Mouse (Mus musculus): ENCODE data around the gene Iqgap1. TPM values are rescaled to one million over a fixed set of nuclear protein-coding genes. Genes with fewer than 3 reads are reported as not detected.
A peak's percentile ranks its signal among the peaks of the same experiment; 100 is the strongest.

The Iqgap1 gene
- polyA plus RNA-seq, 1 experiment from 2014 or later, result 39.4 TPM

DNA sequence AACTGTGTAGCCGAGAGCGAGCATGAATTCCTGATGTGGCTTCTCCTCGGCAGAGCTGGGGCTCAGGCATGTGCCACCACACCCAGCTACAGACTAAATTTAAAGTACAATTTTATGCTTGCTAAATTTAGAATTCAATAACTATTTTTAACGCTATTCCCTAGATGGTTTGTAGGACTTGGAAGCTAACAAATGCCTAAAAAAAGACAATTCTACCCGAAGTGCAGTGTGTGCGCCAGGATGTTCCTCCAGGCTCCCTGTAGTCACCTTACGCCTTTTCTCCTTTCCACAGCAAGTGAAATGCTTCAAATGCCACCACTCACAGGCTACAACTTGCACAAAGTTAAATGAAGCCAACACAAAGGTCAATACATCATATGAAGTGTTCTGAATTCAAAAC, 78.4 kb downstream of the Iqgap1 start:
- H3K27ac ChIP-seq (replicated peaks in 1 of 2; ENCODE audit: control insufficient read depth in 1 of 2, insufficient read depth in 1 of 2, low read depth in 2 of 2, low read length in 2 of 2), result peak overlapping the region; percentile 76 to 84
- no peak for ATAC-seq (ENCODE audit: insufficient number of reproducible peaks, insufficient read depth, low FRiP score, low read depth)
- no peaks in the 10 kb centered on the region for H3K9me3 ChIP-seq (ENCODE audit: control insufficient read depth, low read length)
- peak overlapping the region; percentile 57; the same call in 1 of the 2 replicates for H3K9ac ChIP-seq (ENCODE audit: low read length)
- no peaks in the 10 kb centered on the region for H3K27me3 ChIP-seq (ENCODE audit: control insufficient read depth, insufficient read depth, low read length)
- WGBS, result 29% methylated on average over 7 of the region's 7 CpGs
- H3K4me1 ChIP-seq (ENCODE audit: control insufficient read depth in 2 of 2, insufficient read depth in 2 of 2, low read length in 2 of 2), result peaks cover 28 to 50% of the 10 kb centered on the region in 2 experiments
- peaks cover 88% of the 10 kb centered on the region for H3K36me3 ChIP-seq (ENCODE audit: control insufficient read depth, insufficient read depth, low read length)
- H3K4me2 ChIP-seq (ENCODE audit: low read length), result 0 out of 2 replicates have a peak overlapping the region, but pooled peaks have one; percentile 12
- no peak overlapping the region for H3K4me3 ChIP-seq (ENCODE audit: control insufficient read depth in 1 of 2, insufficient read depth in 1 of 2, low read depth in 1 of 2, low read length in 2 of 2)

DNA sequence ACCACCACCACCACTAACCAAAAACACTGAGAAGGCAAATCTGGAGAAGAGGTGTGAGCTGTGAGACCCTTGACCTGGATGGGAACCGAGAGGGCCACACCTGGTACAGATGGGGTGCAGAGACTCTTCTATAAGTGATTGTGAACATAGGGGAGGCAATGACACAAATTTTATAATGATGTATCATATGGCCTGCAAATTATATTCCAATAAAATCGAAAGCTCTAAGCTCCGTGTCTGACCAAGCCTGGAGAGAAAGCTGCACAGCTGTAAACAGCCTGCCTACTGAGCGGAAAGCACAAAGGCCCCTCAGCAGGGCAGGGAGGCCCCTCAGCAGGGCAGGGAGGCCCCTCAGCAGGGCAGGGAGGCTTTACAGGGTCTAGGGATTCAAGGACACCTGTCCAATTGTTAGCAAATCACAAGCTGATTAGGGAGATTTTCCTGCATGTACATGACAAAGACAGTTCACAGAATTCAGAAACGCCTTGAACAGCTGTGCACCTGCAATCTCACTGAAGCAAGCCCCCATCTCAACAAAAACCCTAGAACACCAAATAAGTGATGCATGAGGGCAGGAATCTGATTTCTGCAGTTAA, 79.5 kb downstream of the Iqgap1 start:
- WGBS, result 25% methylated on average over 5 of the region's 5 CpGs
- no peak for ATAC-seq (ENCODE audit: insufficient number of reproducible peaks, insufficient read depth, low FRiP score, low read depth)
- H3K9ac ChIP-seq (ENCODE audit: low read length), result peak overlapping the region; percentile 47; the same call in 1 of the 2 replicates

DNA sequence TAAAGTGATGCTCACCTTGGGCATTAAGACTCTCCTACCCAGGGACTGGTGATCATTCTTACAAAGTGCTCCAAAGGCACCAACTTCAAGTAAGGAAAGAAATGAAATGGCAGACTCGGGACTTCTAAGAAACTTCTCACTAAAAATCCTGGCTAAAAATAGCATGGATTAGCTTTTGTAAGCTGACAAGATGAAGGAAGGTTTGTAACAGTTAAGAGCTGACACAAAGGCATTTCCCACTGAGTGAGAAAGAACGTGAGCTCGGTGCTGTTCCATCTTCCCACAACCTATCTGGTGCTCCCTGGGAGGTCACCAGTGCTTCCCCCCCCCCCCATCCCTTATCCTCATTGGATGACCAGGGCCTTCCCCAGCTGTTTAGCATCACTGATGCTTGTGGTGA, 80.0 kb downstream of the Iqgap1 start:
- no peaks in the 10 kb centered on the region for H3K9me3 ChIP-seq (ENCODE audit: control insufficient read depth, low read length)
- H3K4me1 ChIP-seq (ENCODE audit: control insufficient read depth in 2 of 2, insufficient read depth in 2 of 2, low read length in 2 of 2), result peaks cover 28 to 50% of the 10 kb centered on the region in 2 experiments
- H3K27ac ChIP-seq (replicated peaks in 1 of 2; ENCODE audit: control insufficient read depth in 1 of 2, insufficient read depth in 1 of 2, low read depth in 2 of 2, low read length in 2 of 2), result peak overlapping the region; percentile 76 to 84
- ATAC-seq (ENCODE audit: insufficient number of reproducible peaks, insufficient read depth, low FRiP score, low read depth), result no peak
- H3K27me3 ChIP-seq (ENCODE audit: control insufficient read depth, insufficient read depth, low read length), result no peaks in the 10 kb centered on the region
- H3K36me3 ChIP-seq (ENCODE audit: control insufficient read depth, insufficient read depth, low read length), result peaks cover 86% of the 10 kb centered on the region
- H3K9ac ChIP-seq (ENCODE audit: low read length), result peak overlapping the region; percentile 47; the same call in 1 of the 2 replicates
- 8% methylated on average over 3 of the region's 3 CpGs for WGBS
- no peak overlapping the region for H3K4me3 ChIP-seq (ENCODE audit: control insufficient read depth in 1 of 2, insufficient read depth in 1 of 2, low read depth in 1 of 2, low read length in 2 of 2)
- H3K4me2 ChIP-seq (ENCODE audit: low read length), result peak overlapping the region; percentile 21

More for the DNA sequence above, 79.5 kb downstream of the Iqgap1 start:
- H3K9me3 ChIP-seq (ENCODE audit: control insufficient read depth, low read length), result no peaks in the 10 kb centered on the region
- H3K4me1 ChIP-seq (ENCODE audit: control insufficient read depth in 2 of 2, insufficient read depth in 2 of 2, low read length in 2 of 2), result peaks cover 28 to 50% of the 10 kb centered on the region in 2 experiments
- H3K4me2 ChIP-seq (ENCODE audit: low read length), result peak overlapping the region; percentile 21; the same call in 1 of the 2 replicates
- peak overlapping the region; percentile 76 to 84 for H3K27ac ChIP-seq (replicated peaks in 1 of 2; ENCODE audit: control insufficient read depth in 1 of 2, insufficient read depth in 1 of 2, low read depth in 2 of 2, low read length in 2 of 2)
- no peak overlapping the region for H3K4me3 ChIP-seq (ENCODE audit: control insufficient read depth in 1 of 2, insufficient read depth in 1 of 2, low read depth in 1 of 2, low read length in 2 of 2)
- no peaks in the 10 kb centered on the region for H3K27me3 ChIP-seq (ENCODE audit: control insufficient read depth, insufficient read depth, low read length)
- peaks cover 88% of the 10 kb centered on the region for H3K36me3 ChIP-seq (ENCODE audit: control insufficient read depth, insufficient read depth, low read length)

DNA sequence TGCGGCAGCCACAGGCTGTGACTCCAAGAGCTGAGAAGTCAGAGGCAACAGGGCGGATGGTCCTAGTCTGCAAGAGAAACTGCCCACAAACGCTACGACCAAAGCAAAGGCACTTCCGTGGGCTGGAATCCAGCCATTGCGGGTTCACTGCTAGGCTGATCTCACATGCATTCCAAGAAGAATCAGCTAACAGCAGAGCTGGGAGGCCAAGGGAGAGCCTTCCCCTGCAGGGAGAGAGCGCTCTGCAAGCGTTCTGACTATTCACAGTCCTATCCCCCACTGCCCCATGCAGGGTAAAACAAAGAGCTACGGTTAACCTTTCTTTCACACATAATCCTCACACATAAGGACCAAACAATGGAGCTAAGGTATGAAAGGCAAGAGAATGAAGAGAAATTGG, 80.5 kb downstream of the Iqgap1 start:
- 20% methylated on average over 9 of the region's 9 CpGs for WGBS
- Histone ChIP-seq H3K9ac (ENCODE audit: low read length) (peak overlapping the region; percentile 42; the same call in 1 of the 2 replicates), H3K36me3 (ENCODE audit: control insufficient read depth, insufficient read depth, low read length) (peaks cover 86% of the 10 kb centered on the region), H3K27me3 (ENCODE audit: control insufficient read depth, insufficient read depth, low read length) (no peaks in the 10 kb centered on the region), H3K9me3 (ENCODE audit: control insufficient read depth, low read length) (no peaks in the 10 kb centered on the region), H3K27ac (replicated peaks in 1 of 2; ENCODE audit: control insufficient read depth in 1 of 2, insufficient read depth in 1 of 2, low read depth in 2 of 2, low read length in 2 of 2) (peak overlapping the region; percentile 76 to 84), H3K4me3 (ENCODE audit: control insufficient read depth in 1 of 2, insufficient read depth in 1 of 2, low read depth in 1 of 2, low read length in 2 of 2) (no peak overlapping the region), H3K4me1 (ENCODE audit: control insufficient read depth in 2 of 2, insufficient read depth in 2 of 2, low read length in 2 of 2) (peaks cover 28 to 50% of the 10 kb centered on the region in 2 experiments), H3K4me2 (ENCODE audit: low read length) (peak overlapping the region; percentile 4)
- no peak for ATAC-seq (ENCODE audit: insufficient number of reproducible peaks, insufficient read depth, low FRiP score, low read depth)

DNA sequence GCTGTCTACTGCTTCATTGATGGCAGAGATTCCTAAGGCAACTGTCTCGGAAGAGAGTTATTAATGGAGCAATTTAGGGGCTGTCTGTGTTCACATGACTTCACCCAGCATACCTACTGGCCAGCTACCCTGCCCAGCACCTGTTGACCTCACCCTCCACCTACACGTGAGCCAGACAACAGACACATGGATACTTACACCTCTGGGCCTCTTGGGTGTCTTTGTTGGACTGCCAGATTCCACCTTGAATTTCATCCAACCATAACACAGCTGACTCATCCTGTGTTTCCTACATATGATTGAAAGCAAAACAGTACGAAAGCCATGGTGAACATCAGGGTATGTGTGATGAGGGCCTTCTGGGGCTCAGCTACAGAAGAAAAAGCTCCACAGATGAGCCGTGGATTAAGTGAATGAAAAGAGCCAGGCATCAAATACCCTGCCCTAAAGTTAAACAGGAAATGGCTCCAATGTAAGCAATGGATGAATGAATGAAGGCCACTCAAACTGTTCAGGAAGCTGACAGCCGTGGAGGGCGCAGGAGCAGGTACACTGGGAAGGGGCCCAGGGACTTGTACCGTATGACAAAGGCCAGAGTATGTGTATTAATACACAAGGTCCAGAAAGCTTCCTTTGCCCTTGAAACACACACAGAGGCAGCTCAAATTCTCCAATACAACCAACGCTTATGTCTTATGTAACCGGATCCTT, 81.7 kb downstream of the Iqgap1 start:
- Histone ChIP-seq H3K4me2 (ENCODE audit: low read length) (no peak overlapping the region), H3K27ac (replicated peaks in 1 of 2; ENCODE audit: control insufficient read depth in 1 of 2, insufficient read depth in 1 of 2, low read depth in 2 of 2, low read length in 2 of 2) (peak overlapping the region in 1 of 2 experiments; percentile 76; a peak in 2 of 4 replicates), H3K4me3 (ENCODE audit: control insufficient read depth in 1 of 2, insufficient read depth in 1 of 2, low read depth in 1 of 2, low read length in 2 of 2) (no peak overlapping the region), H3K36me3 (ENCODE audit: control insufficient read depth, insufficient read depth, low read length) (peaks cover 87% of the 10 kb centered on the region), H3K27me3 (ENCODE audit: control insufficient read depth, insufficient read depth, low read length) (no peaks in the 10 kb centered on the region), H3K9ac (ENCODE audit: low read length) (no peak overlapping the region), H3K4me1 (ENCODE audit: control insufficient read depth in 2 of 2, insufficient read depth in 2 of 2, low read length in 2 of 2) (peaks cover 28 to 50% of the 10 kb centered on the region in 2 experiments), H3K9me3 (ENCODE audit: control insufficient read depth, low read length) (no peaks in the 10 kb centered on the region)
- ATAC-seq (ENCODE audit: insufficient number of reproducible peaks, insufficient read depth, low FRiP score, low read depth), result no peak
- 59% methylated on average over 9 of the region's 9 CpGs for WGBS

DNA sequence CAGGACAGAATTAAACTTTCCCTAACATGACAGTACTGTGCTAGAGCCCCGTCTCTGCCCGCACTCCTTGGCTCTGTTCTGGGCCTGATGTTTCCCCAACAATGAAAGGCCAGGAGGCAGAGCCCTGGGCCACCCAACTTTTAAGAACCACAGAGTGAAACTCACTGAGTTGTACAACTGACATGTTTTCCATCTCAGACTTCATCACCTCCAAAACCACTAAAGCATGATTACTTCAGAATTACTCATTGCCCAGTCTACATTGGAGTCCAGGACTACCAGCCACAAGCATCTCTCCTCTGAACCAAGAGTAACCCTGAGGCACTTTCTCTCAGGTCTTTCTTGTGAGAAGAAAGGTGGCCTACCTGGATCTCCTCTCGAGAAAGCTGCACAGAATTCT, 83.1 kb downstream of the Iqgap1 start:
- ATAC-seq (ENCODE audit: insufficient number of reproducible peaks, insufficient read depth, low FRiP score, low read depth), result no peak

DNA sequence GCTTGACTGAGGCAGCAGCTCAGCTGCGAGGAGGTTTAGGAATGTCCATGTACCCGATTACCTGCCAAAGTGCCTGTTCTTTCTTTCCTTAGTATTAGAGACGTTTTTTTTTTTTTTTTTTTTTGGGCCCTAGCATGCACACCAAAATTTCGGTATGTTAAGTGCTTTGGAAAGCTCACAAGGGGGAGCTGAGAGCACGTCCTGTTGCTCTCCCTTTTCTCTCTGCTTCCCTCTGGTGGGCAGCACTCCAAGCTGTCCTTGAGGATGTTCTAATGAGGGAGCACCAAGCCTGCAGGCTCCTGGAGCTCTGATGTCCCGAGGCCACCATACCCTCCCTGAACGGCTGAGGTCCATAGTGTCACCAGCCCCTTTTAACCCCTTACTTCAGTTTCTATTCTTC, 84.8 kb downstream of the Iqgap1 start:
- 18% methylated on average over 7 of the region's 7 CpGs for WGBS
- no peaks in the 10 kb centered on the region for H3K27me3 ChIP-seq (ENCODE audit: control insufficient read depth, insufficient read depth, low read length)
- no peak overlapping the region for H3K27ac ChIP-seq (replicated peaks in 1 of 2; ENCODE audit: control insufficient read depth in 1 of 2, insufficient read depth in 1 of 2, low read depth in 2 of 2, low read length in 2 of 2)
- H3K4me3 ChIP-seq (ENCODE audit: control insufficient read depth in 1 of 2, insufficient read depth in 1 of 2, low read depth in 1 of 2, low read length in 2 of 2), result no peak overlapping the region
- ATAC-seq (ENCODE audit: insufficient number of reproducible peaks, insufficient read depth, low FRiP score, low read depth), result peak; percentile 24; the same call in 1 of the 2 replicates
- no peak overlapping the region for H3K9ac ChIP-seq (ENCODE audit: low read length)
- peaks cover 88% of the 10 kb centered on the region for H3K36me3 ChIP-seq (ENCODE audit: control insufficient read depth, insufficient read depth, low read length)
- H3K9me3 ChIP-seq (ENCODE audit: control insufficient read depth, low read length), result no peaks in the 10 kb centered on the region
- H3K4me2 ChIP-seq (ENCODE audit: low read length), result no peak overlapping the region
- H3K4me1 ChIP-seq (ENCODE audit: control insufficient read depth in 2 of 2, insufficient read depth in 2 of 2, low read length in 2 of 2), result peaks cover 14 to 33% of the 10 kb centered on the region in 2 experiments

More for the DNA sequence above, 83.1 kb downstream of the Iqgap1 start:
- H3K9me3 ChIP-seq (ENCODE audit: control insufficient read depth, low read length), result no peaks in the 10 kb centered on the region
- no peaks in the 10 kb centered on the region for H3K27me3 ChIP-seq (ENCODE audit: control insufficient read depth, insufficient read depth, low read length)
- H3K4me3 ChIP-seq (ENCODE audit: control insufficient read depth in 1 of 2, insufficient read depth in 1 of 2, low read depth in 1 of 2, low read length in 2 of 2), result no peak overlapping the region
- H3K4me1 ChIP-seq (ENCODE audit: control insufficient read depth in 2 of 2, insufficient read depth in 2 of 2, low read length in 2 of 2), result peaks cover 28 to 50% of the 10 kb centered on the region in 2 experiments
- no peak overlapping the region for H3K4me2 ChIP-seq (ENCODE audit: low read length)
- 89% methylated on average over 3 of the region's 3 CpGs for WGBS
- peaks cover 87% of the 10 kb centered on the region for H3K36me3 ChIP-seq (ENCODE audit: control insufficient read depth, insufficient read depth, low read length)
- 0 out of 4 replicates have a peak overlapping the region, but pooled peaks of 1 of the 2 experiments have one; percentile 5 for H3K27ac ChIP-seq (replicated peaks in 1 of 2; ENCODE audit: control insufficient read depth in 1 of 2, insufficient read depth in 1 of 2, low read depth in 2 of 2, low read length in 2 of 2)
- H3K9ac ChIP-seq (ENCODE audit: low read length), result no peak overlapping the region

Measured in heart, embryonic 14.5 days (tissue).